Mouse (Mus musculus) small intestine, adult 2 months (tissue): Measurements from ENCODE around the gene Dupd1. TPM values are rescaled to one million over a fixed set of nuclear protein-coding genes. Genes with fewer than 3 reads are reported as not detected.
"Not testable (repeated sequence)": the region's sequence is repeated elsewhere in the genome, so short reads cannot be mapped to it uniquely, and the experiment has no call there.

Experiments
- H3K27ac ChIP-seq: fragments of 200-500 bp; 2 replicates; pipeline ENCODE4 v1.5.1; 2012; ENCODE audit warnings: low read depth, low read length, control low read depth, inconsistent platforms; ENCODE audit not compliant: insufficient read depth
- H3K27me3 ChIP-seq: fragments of 200-500 bp; 2 replicates; pipeline ENCODE4 v1.6.1; 2012; ENCODE audit warnings: mild to moderate bottlenecking, moderate library complexity, low read length, inconsistent platforms; ENCODE audit not compliant: control insufficient read depth, insufficient read depth
- H3K36me3 ChIP-seq: fragments of 200-500 bp; 2 replicates; pipeline ENCODE4 v1.6.1; 2012; ENCODE audit warnings: mild to moderate bottlenecking, low read length, control low read depth, inconsistent platforms; ENCODE audit not compliant: control insufficient read depth, insufficient read depth
- H3K4me1 ChIP-seq: fragments of 200-500 bp; 2 replicates; pipeline ENCODE4 v1.6.1; 2012; ENCODE audit warnings: low read length, inconsistent platforms, mixed read lengths; ENCODE audit not compliant: control insufficient read depth, insufficient read depth, insufficient read length
- H3K4me3 ChIP-seq: fragments of 200-500 bp; 2 replicates; pipeline ENCODE4 v1.5.1; 2012; ENCODE audit warnings: low read depth, mild to moderate bottlenecking, control low read depth, inconsistent platforms, low read length, moderate library complexity
- CTCF ChIP-seq: fragments of 200-500 bp; IDR thresholded peaks from 2 replicates; pipeline ENCODE4 v1.5.1; 2012; ENCODE audit warnings: low read depth, mild to moderate bottlenecking, control low read depth, inconsistent platforms, low read length, moderate library complexity, mixed read lengths; ENCODE audit not compliant: insufficient replicate concordance, insufficient read length; ENCODE audit errors: extremely low read depth
- POLR2A ChIP-seq: fragments of 200-500 bp; IDR thresholded peaks from 2 replicates; pipeline ENCODE4 v1.6.1; 2012; ENCODE audit warnings: low read depth, mild to moderate bottlenecking, control low read depth, inconsistent platforms, low read length, moderate library complexity
- WGBS: fragments of 180-500 bp; shearing (Covaris S2); methylation state at CpG from one replicate; pipeline ENCODE4 v1.1.7; 2018; 5-methylcytosine and 5-hydroxymethylcytosine counted together
- polyA plus RNA-seq: library from polyadenylated mRNA; depleted of rRNA; stranded (reverse); fragments of >200 nt; gene quantifications from 2 replicates; pipeline ENCODE4 v1.2.3, GENCODE M21; 2012

Dupd1 gene
- polyA plus RNA-seq, 1 experiment = not detected

GRCm38 (mm10) chr14:21673100-21673499 lies 41.3 kb downstream of the Dupd1 start:
- TF ChIP-seq CTCF (no peak), POLR2A (no peak)
- no peak overlapping the region for H3K4me3 ChIP-seq
- 86% methylated on average over 4 of the region's 4 CpGs for WGBS
- H3K27me3 ChIP-seq = no peaks in the 10 kb centered on the region
- no peaks in the 10 kb centered on the region for H3K4me1 ChIP-seq
- H3K36me3 ChIP-seq = peaks cover 25% of the 10 kb centered on the region
- H3K27ac ChIP-seq = no peak overlapping the region

GRCm38 (mm10) chr14:21670422-21671006 lies 43.9 kb downstream of the Dupd1 start:
- H3K27me3 ChIP-seq, H3K27ac ChIP-seq, H3K4me3 ChIP-seq, H3K4me1 ChIP-seq: not testable (repeated sequence)
- WGBS = 95% methylated on average over 15 of the region's 15 CpGs
- peaks cover 28% of the 10 kb centered on the region for H3K36me3 ChIP-seq

GRCm38 (mm10) chr14:21669633-21670421 lies 44.5 kb downstream of the Dupd1 start:
- no peaks in the 10 kb centered on the region for H3K4me1 ChIP-seq
- H3K36me3 ChIP-seq = peaks cover 31% of the 10 kb centered on the region
- WGBS = 79% methylated on average over 11 of the region's 11 CpGs

DNA sequence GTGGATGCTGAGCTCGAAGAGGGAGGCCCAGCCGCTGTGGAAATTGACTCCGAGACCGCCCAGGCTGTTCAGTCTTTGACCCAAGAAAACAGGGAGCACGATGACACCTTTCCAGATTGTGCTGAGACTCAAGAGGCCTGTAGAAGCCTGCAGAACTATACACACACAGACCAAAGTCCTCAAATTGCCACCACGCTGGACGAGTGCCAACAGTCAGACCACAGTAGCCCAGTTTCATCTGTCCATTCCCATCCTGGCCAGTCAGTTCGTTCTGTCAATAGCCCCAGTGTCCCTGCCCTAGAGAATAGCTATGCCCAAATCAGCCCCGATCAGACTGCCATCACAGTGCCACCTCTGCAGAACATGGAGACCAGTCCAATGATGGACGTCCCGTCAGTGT lies 45.2 kb downstream of the Dupd1 start:
- 83% methylated on average over 11 of the region's 11 CpGs for WGBS
- TF ChIP-seq POLR2A (no peak), CTCF (no peak)
- Histone ChIP-seq H3K27me3 (no peaks in the 10 kb centered on the region), H3K36me3 (peaks cover 35% of the 10 kb centered on the region), H3K27ac (no peak overlapping the region), H3K4me3 (no peak overlapping the region), H3K4me1 (no peaks in the 10 kb centered on the region)

More at GRCm38 (mm10) chr14:21669633-21670421, 44.5 kb downstream of the Dupd1 start:
- H3K27me3 ChIP-seq = no peaks in the 10 kb centered on the region
- TF ChIP-seq POLR2A (no peak), CTCF (no peak)
- no peak overlapping the region for H3K4me3 ChIP-seq
- no peak overlapping the region for H3K27ac ChIP-seq

DNA sequence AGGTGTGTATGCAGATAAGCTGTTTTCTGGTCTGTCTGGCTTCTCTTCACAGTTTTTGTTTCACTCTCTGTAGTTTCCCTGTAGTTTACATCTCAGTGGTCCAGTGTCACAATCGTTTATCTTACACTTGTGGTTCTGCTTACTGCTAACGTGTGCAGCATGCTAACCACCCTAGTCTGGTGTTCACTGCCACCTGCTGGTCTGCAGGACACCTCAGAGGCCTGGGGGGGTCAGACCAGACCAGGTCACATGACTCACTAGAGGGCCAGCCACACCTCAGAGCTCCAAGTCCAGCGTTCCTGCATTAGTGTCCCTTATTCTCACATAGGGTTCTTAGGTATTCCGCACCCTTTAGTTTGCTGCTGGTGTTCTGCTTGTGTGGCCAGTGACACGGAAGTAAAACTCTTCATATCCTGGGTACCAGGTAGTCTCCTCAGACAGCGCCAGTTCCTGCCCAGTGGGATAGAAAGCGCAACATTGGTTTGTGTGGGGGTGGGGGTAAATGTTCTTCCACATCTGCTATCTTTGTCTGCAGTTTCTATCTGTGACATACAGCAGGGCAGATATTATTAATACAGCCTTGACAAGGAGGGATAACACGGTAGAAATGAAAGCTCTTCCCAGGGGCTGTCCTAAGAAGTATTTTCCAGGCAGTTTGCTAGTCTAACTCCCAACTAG lies 51.8 kb downstream of the Dupd1 start:
- Histone ChIP-seq H3K27me3 (no peaks in the 10 kb centered on the region), H3K36me3 (peaks cover 33% of the 10 kb centered on the region), H3K4me3 (no peak overlapping the region), H3K27ac (no peak overlapping the region), H3K4me1 (no peaks in the 10 kb centered on the region)
- WGBS = 68% methylated on average over 8 of the region's 8 CpGs
- peak; percentile 36; the same call in 1 of the 2 replicates for TF ChIP-seq CTCF
- no peak for TF ChIP-seq POLR2A

DNA sequence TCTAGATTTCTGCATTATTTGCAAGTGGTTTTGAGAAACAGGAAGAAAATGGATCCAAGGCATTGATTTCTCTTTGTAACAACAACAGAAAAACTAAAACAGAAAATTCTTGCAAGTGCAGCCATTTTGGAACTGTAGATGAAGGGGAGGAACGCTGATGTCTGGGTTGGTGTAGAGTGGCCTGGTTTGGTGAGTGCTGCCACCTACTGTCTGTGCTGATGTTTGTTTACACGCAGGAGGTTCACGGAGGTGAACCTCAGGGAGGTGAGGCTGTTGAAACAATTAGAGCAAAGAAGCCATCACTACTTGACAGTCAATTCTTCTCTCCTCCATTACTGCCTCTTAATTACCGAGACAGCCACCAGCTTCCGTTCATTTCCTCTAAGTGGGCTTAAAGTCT lies 54.7 kb downstream of the Dupd1 start:
- Histone ChIP-seq H3K4me3 (no peak overlapping the region), H3K27ac (no peak overlapping the region), H3K4me1 (no peaks in the 10 kb centered on the region), H3K36me3 (peaks cover 26% of the 10 kb centered on the region), H3K27me3 (no peaks in the 10 kb centered on the region)
- WGBS = 37% methylated on average over 5 of the region's 5 CpGs
- no peak for TF ChIP-seq POLR2A
- TF ChIP-seq CTCF = peak; percentile 62; the same call in 1 of the 2 replicates

DNA sequence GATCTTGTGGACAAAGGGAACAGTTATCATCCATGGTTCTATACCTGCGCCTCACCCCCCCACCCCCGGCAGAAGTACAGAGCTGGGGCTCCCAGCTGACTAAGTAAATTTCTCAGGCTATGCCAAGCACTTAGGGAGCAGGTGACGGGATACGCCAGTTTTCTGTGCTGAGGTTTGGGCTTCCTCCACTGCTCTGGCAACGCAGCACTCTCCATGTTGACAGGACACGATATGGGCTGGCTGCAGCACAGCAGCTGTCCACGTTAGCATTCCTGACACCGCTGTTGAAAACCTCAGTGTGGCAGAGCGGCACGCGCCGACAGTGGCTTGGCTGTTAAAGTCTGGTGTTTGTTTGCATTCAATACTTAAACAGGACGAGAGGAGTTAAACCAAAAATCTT lies 55.2 kb downstream of the Dupd1 start:
- WGBS = 82% methylated on average over 13 of the region's 13 CpGs
- TF ChIP-seq POLR2A (no peak), CTCF (no peak)
- H3K4me3 ChIP-seq = no peak overlapping the region
- H3K36me3 ChIP-seq = peaks cover 23% of the 10 kb centered on the region
- no peaks in the 10 kb centered on the region for H3K4me1 ChIP-seq
- H3K27me3 ChIP-seq = no peaks in the 10 kb centered on the region
- no peak overlapping the region for H3K27ac ChIP-seq
